Mouse (Mus musculus) midbrain, embryonic 13.5 days (tissue): Measurements from ENCODE around the gene Cdyl2. TPM values are rescaled to one million over a fixed set of nuclear protein-coding genes. Genes with fewer than 3 reads are reported as not detected.

Source experiments
- ATAC-seq: fragments of 200-750 bp; cut with Nextera tagmentation; 2 replicates; pipeline ENCODE4 v1.8.0; 2017; ENCODE audit warnings: mild to moderate bottlenecking, moderate TSS enrichment, moderate library complexity
- H3K27ac ChIP-seq: fragments of 300-500 bp; sonication (generic); 2 replicates; pipeline ENCODE4 v1.5.1; 2015; ENCODE audit warnings: inconsistent platforms, mild to moderate bottlenecking, moderate library complexity
- H3K27me3 ChIP-seq: fragments of 300-500 bp; sonication (generic); 2 replicates; pipeline ENCODE4 v1.6.1; 2015; ENCODE audit warnings: mild to moderate bottlenecking, inconsistent platforms
- H3K36me3 ChIP-seq: fragments of 300-500 bp; sonication (generic); 2 replicates; pipeline ENCODE4 v1.6.1; 2015; ENCODE audit warnings: mild to moderate bottlenecking, inconsistent platforms
- H3K4me1 ChIP-seq: fragments of 300-500 bp; sonication (generic); replicated peaks from 2 replicates; pipeline ENCODE4 v1.6.1; 2015; ENCODE audit warnings: inconsistent platforms
- H3K4me2 ChIP-seq: fragments of 300-500 bp; sonication (generic); replicated peaks from 2 replicates; pipeline ENCODE4 v1.6.1; 2015; ENCODE audit warnings: moderate library complexity, mild to moderate bottlenecking, inconsistent platforms
- H3K4me3 ChIP-seq: fragments of 300-500 bp; sonication (generic); replicated peaks from 2 replicates; pipeline ENCODE4 v1.5.1; 2015; ENCODE audit warnings: mild to moderate bottlenecking, inconsistent platforms
- H3K9ac ChIP-seq: fragments of 300-500 bp; sonication (generic); replicated peaks from 2 replicates; pipeline ENCODE4 v1.6.1; 2015; ENCODE audit warnings: mild to moderate bottlenecking, inconsistent platforms
- H3K9me3 ChIP-seq: fragments of 300-500 bp; sonication (generic); 2 replicates; pipeline ENCODE4 v1.6.1; 2016; ENCODE audit warnings: mild to moderate bottlenecking, inconsistent platforms
- WGBS: fragments of 180-500 bp; shearing (Covaris S2); methylation state at CpG from one replicate; pipeline ENCODE4 v1.1.7; 2015; 5-methylcytosine and 5-hydroxymethylcytosine counted together
- polyA plus RNA-seq: library from polyadenylated mRNA; unstranded; fragments of >200 nt; fragmentation: Nextera tagmentation; extraction: Ambion mirVana; gene quantifications from 2 replicates; pipeline ENCODE4 v1.2.1, GENCODE M21; 2015

The Cdyl2 gene
- polyA plus RNA-seq, 1 experiment from 2014 or later: 7.9 TPM

DNA sequence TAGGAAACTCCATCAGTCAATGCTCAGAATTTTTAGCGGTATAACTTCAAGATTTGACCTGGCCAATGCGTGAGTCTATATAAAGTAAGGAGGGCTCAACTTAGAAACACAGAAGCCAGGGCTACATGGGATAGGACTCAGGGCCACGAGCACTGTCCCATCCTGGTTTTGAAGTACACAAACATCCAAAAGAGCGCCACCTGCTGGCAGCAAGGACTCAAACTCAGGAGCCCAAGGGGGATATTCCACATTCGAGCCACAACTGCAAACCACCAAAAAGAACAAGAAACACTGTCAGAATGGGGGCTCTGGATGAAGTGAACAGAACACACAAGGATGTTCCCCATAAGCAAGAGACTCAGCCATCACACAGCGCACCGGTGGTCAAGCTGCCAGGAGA is 63.8 kb downstream of the Cdyl2 start:
- H3K27me3 ChIP-seq: no peaks in the 10 kb centered on the region
- WGBS: 93% methylated on average over 7 of the region's 7 CpGs
- no peaks in the 10 kb centered on the region for H3K36me3 ChIP-seq
- H3K9me3 ChIP-seq: peaks cover 12% of the 10 kb centered on the region; the same call in 1 of the 2 replicates
- no peaks in the 10 kb centered on the region for H3K4me1 ChIP-seq
- no peak for ATAC-seq
- H3K9ac ChIP-seq: no peak overlapping the region
- H3K4me2 ChIP-seq: no peak overlapping the region
- no peak overlapping the region for H3K4me3 ChIP-seq
- no peak overlapping the region for H3K27ac ChIP-seq

DNA sequence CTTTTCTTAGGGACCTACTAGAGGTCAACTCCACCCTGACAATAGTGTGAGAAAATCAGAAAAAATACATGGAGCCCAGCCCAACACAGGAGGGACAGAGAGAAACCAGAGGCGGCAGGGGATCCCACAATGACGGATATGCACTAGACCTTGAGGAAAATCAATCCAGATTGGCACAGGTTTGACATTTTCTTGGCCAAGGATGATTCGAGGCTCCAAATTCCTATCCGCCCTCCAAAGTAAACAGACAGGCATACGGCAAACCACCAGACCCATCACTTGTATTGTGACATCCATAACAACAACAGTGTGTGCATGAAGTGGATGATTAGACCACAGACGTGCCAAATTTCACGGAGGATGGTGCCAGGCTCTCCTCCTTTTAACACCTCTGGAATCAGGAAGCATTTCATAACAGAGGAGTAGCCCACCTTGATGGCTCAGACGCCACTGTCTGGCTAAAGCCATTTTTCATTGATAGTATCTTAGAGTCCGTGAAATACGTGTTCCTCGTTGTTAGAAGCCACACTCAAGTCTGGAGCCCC is 65.9 kb downstream of the Cdyl2 start:
- no peaks in the 10 kb centered on the region for H3K36me3 ChIP-seq
- WGBS: 96% methylated on average over 11 of the region's 11 CpGs
- no peak overlapping the region for H3K9ac ChIP-seq
- no peak for ATAC-seq
- no peaks in the 10 kb centered on the region for H3K27me3 ChIP-seq
- H3K4me3 ChIP-seq: no peak overlapping the region
- no peaks in the 10 kb centered on the region for H3K4me1 ChIP-seq
- no peak overlapping the region for H3K4me2 ChIP-seq
- H3K27ac ChIP-seq: no peak overlapping the region
- peaks cover 12% of the 10 kb centered on the region; the same call in 1 of the 2 replicates for H3K9me3 ChIP-seq

DNA sequence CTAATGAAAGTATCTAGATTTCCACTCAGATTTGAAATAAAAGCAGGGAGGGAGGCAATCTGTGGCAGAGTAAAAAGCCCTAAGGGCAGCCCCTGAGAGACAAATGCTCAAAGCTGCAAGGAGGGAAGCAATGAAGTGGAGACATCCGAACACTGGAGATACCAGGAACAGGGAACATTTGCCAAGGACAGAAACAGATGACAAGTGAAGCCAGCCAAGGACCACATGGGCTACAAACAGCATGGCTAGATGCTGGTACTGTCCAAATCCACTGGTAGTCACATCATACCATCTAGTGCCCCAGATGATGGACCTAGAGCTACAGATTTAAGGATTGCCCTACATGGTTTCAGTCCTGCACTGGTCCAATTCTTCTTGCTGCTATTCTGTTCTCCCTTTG is 71.3 kb downstream of the Cdyl2 start:
- H3K27me3 ChIP-seq: no peaks in the 10 kb centered on the region
- no peaks in the 10 kb centered on the region for H3K4me1 ChIP-seq
- no peaks in the 10 kb centered on the region for H3K36me3 ChIP-seq
- no peak overlapping the region for H3K4me2 ChIP-seq
- WGBS: 93% methylated on average over 1 of the region's 1 CpGs
- no peak overlapping the region for H3K9ac ChIP-seq
- no peak overlapping the region for H3K4me3 ChIP-seq
- no peak overlapping the region for H3K27ac ChIP-seq
- H3K9me3 ChIP-seq: no peaks in the 10 kb centered on the region
- no peak for ATAC-seq

DNA sequence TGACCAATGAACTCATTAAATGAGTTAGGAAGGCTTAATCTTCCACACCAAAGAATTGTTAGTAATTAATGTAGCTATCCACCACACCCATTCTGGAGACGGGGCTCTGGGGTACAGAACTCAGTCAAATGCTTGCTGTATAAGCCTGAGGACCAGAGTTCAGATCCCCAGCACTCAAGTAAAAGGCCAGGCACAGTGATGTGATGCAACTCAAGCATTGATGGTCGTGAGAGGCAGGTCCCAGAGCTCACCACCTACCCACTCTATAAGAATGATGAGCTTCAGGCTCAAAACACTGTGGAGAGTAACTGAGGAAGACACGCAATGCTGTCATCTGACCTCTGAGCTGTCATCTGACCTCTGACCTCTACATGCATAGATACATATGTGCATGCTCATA is 76.0 kb downstream of the Cdyl2 start:
- H3K9ac ChIP-seq: no peak overlapping the region
- no peak for ATAC-seq
- no peaks in the 10 kb centered on the region for H3K9me3 ChIP-seq
- H3K27me3 ChIP-seq: no peaks in the 10 kb centered on the region
- WGBS: 87% methylated on average over 3 of the region's 3 CpGs
- no peak overlapping the region for H3K4me3 ChIP-seq
- no peak overlapping the region for H3K4me2 ChIP-seq
- no peaks in the 10 kb centered on the region for H3K36me3 ChIP-seq
- H3K27ac ChIP-seq: no peak overlapping the region
- H3K4me1 ChIP-seq: peaks cover 5% of the 10 kb centered on the region

DNA sequence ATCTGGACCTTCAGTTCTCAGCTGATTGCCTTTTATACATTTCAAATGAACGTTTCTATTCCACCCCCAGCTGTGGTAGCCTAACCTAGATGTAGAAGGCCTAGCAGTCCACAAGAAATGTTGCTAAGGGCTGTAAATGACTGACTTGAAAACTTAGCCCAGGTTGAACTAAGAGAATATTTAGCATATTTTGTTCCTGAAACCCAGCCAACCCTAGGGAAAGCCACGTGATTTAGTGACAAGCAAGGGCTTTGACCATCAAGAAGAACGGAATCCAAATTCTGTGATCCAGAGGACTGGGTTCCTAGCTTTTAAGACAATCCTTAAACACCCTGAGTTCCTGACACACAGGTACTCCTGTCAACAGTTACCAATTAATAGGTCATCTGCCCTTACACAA is 77.9 kb downstream of the Cdyl2 start:
- Histone ChIP-seq H3K27ac (no peak overlapping the region), H3K9ac (no peak overlapping the region), H3K27me3 (no peaks in the 10 kb centered on the region), H3K9me3 (no peaks in the 10 kb centered on the region), H3K4me2 (no peak overlapping the region), H3K36me3 (no peaks in the 10 kb centered on the region), H3K4me1 (peaks cover 5% of the 10 kb centered on the region), H3K4me3 (no peak overlapping the region)
- 86% methylated on average over 3 of the region's 3 CpGs for WGBS
- ATAC-seq: no peak

DNA sequence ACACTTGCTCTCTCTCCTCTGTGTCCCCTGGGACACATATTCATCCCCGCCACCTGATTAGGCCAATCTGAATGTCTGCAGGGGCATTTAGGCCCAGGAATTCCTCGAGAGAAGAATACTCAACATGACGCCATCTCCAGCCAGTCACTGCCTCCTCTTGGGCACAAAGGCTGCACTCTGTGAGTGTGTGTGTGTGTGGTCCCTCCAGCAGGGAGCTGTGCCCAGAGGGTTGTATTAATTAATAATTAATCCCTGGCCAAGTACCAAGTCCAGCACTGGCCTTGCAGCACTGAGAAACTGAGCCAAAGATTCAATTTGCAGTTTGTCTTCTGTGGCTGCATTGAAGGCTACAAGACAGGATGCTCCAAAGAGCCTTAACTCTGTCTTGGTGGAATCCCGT is 79.8 kb downstream of the Cdyl2 start:
- H3K27ac ChIP-seq: no peak overlapping the region
- 58% methylated on average over 4 of the region's 4 CpGs for WGBS
- no peak overlapping the region for H3K4me3 ChIP-seq
- ATAC-seq: 0 out of 2 replicates have a peak, but pooled peaks have one; percentile 24
- no peaks in the 10 kb centered on the region for H3K9me3 ChIP-seq
- H3K36me3 ChIP-seq: no peaks in the 10 kb centered on the region
- peaks cover 5% of the 10 kb centered on the region for H3K4me1 ChIP-seq
- no peak overlapping the region for H3K9ac ChIP-seq
- H3K27me3 ChIP-seq: no peaks in the 10 kb centered on the region
- H3K4me2 ChIP-seq: no peak overlapping the region

DNA sequence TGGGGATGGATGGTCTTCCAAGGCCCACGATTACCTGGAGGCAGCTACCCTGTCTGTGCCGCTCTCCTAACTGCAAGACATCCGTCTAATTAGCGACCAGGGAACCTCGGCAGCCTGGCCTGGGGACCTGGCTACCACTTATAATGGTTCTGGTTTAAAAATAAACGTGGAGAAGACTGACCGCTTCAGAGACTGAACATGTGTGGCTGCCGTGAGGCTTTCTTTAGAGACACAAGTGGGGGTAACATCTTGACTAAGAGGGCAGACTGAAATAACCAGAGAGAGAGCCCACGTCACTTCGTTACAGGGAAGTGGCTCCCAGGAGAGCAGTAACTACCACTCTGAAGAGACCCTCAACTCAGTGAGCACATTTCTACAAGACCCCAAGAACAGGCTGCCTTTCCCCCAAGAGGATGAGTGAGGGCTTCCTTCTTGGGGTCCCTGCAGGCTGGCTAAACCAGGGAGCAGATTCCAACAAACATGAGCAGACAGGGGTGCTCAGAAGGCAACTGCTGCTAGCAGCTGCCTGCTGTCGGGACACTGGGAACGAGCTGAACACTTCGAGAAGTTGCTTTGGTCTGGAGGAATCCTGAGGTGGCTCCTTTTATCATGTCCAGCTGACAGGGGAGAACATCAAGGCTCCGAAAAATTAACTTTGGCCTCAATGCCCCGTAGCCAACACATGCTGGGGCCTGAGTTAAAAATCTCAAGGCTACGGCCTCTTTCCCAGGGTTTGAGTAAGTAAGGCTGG is 82.6 kb downstream of the Cdyl2 start:
- 82% methylated on average over 16 of the region's 16 CpGs for WGBS
- H3K27ac ChIP-seq: no peak overlapping the region
- no peak overlapping the region for H3K4me3 ChIP-seq
- no peaks in the 10 kb centered on the region for H3K27me3 ChIP-seq
- no peaks in the 10 kb centered on the region for H3K9me3 ChIP-seq
- peaks cover 5% of the 10 kb centered on the region for H3K4me1 ChIP-seq
- no peak for ATAC-seq
- no peak overlapping the region for H3K9ac ChIP-seq
- no peaks in the 10 kb centered on the region for H3K36me3 ChIP-seq
- no peak overlapping the region for H3K4me2 ChIP-seq

DNA sequence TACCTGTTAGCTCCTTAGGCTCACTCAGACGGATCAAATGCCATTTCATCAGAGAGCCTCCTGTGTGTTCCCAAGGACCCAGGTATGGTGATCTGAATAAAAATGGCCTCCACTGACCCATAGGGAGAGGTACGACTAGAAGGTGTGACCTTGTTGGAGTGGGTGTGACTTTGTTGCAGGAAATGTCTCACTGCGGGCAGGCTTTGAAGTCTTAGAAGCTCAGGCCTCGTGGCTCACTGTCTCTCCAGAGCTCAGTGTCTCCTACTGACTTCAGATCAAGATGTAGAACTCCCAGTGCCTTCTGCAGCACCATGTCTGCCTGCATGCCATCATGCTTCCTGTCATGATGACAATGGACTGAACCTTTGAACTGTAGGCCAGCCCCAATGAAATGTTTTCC is 87.4 kb downstream of the Cdyl2 start:
- 87% methylated on average over 4 of the region's 4 CpGs for WGBS
- no peak for ATAC-seq
- no peaks in the 10 kb centered on the region for H3K27me3 ChIP-seq
- H3K4me2 ChIP-seq: no peak overlapping the region
- H3K36me3 ChIP-seq: no peaks in the 10 kb centered on the region
- no peaks in the 10 kb centered on the region for H3K4me1 ChIP-seq
- no peak overlapping the region for H3K27ac ChIP-seq
- H3K9me3 ChIP-seq: no peaks in the 10 kb centered on the region
- no peak overlapping the region for H3K4me3 ChIP-seq
- no peak overlapping the region for H3K9ac ChIP-seq

DNA sequence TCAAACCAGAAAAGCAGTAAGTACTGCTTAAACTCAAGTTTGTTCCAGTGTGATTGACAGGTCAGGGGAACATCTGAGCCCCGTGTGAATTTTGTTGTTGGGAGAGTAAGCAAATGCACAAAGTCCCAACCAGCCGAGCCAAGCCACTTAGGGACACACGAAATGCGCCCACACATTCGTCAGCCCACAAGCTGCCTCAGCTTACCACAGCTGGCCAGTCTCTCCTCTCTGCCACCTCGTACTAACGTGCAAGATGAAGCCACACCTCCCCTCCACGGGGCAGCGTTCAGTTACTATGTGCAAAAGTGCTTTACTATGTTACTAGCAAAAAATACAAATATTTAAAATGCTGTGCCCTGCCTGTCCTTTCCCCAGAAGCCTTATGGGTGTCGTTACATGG is 91.9 kb downstream of the Cdyl2 start:
- no peaks in the 10 kb centered on the region for H3K9me3 ChIP-seq
- no peak overlapping the region for H3K4me2 ChIP-seq
- 89% methylated on average over 10 of the region's 10 CpGs for WGBS
- no peaks in the 10 kb centered on the region for H3K4me1 ChIP-seq
- ATAC-seq: no peak
- no peak overlapping the region for H3K9ac ChIP-seq
- H3K27me3 ChIP-seq: no peaks in the 10 kb centered on the region
- no peak overlapping the region for H3K4me3 ChIP-seq
- H3K27ac ChIP-seq: no peak overlapping the region
- H3K36me3 ChIP-seq: no peaks in the 10 kb centered on the region

DNA sequence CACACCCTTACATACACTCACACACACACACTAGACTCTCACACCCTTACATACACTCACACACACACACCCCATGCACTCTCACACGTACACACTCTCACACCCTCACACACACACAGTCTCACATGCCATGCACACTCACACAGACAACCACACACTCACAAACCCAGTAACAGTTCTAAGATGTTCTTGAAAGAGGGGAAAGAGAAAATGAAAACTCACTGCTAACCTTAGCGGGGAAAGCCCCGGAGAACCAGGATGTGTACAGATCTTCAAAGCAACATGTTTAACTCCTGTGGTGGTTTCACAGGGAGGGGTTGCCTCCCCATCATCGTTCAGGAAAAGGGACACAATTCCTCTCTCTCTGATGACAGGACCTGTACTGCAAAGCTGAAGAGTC is 94.8 kb downstream of the Cdyl2 start:
- Histone ChIP-seq H3K4me2 (no peak overlapping the region), H3K4me3 (no peak overlapping the region), H3K36me3 (no peaks in the 10 kb centered on the region), H3K9me3 (no peaks in the 10 kb centered on the region), H3K27me3 (no peaks in the 10 kb centered on the region), H3K27ac (no peak overlapping the region), H3K9ac (no peak overlapping the region), H3K4me1 (no peaks in the 10 kb centered on the region)
- 80% methylated on average over 4 of the region's 4 CpGs for WGBS
- ATAC-seq: no peak

DNA sequence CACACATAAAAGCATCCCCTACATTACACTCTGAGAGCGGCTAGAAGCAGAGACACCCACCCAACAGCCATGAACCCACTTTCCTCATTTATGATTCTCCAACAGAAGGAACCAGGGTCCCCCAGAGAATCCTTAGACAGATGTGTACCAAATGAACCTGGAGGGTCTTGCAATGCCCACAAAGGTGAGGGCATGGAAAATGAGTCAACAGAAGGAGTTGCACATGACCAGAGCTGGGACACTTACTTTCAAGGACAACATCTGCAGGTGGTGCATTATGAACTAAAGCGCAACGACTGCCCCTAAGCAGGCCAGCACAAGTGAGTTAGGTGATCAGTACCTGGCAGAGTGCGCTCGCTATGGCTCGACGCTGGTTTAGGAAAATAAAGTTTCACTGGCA is 95.6 kb downstream of the Cdyl2 start:
- Histone ChIP-seq H3K27ac (no peak overlapping the region), H3K4me2 (no peak overlapping the region), H3K9me3 (no peaks in the 10 kb centered on the region), H3K4me1 (no peaks in the 10 kb centered on the region), H3K36me3 (no peaks in the 10 kb centered on the region), H3K27me3 (no peaks in the 10 kb centered on the region), H3K9ac (no peak overlapping the region), H3K4me3 (no peak overlapping the region)
- no peak for ATAC-seq
- 96% methylated on average over 7 of the region's 7 CpGs for WGBS

DNA sequence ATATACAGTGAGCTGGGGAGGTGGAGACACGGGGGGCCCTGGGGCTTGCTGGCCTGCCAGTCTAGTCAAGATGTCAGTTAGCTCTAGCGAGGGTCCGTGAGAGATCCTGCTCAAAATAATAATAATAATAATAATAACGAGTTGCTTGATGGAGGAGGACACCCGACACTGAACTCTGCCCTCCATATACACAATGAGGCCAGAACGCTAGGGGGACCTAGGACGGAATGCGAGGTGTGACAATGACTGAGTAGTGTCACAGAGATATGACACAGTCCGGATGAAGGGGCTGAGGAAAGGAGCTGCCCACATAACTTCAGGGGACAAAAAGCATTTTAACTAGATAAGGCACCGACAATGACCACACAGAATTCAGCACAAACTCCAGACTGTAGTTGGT is 96.4 kb downstream of the Cdyl2 start:
- Histone ChIP-seq H3K36me3 (no peaks in the 10 kb centered on the region), H3K9me3 (no peaks in the 10 kb centered on the region), H3K4me2 (no peak overlapping the region), H3K4me1 (no peaks in the 10 kb centered on the region), H3K27me3 (no peaks in the 10 kb centered on the region), H3K27ac (no peak overlapping the region), H3K9ac (no peak overlapping the region), H3K4me3 (no peak overlapping the region)
- ATAC-seq: no peak
- WGBS: 90% methylated on average over 10 of the region's 10 CpGs

DNA sequence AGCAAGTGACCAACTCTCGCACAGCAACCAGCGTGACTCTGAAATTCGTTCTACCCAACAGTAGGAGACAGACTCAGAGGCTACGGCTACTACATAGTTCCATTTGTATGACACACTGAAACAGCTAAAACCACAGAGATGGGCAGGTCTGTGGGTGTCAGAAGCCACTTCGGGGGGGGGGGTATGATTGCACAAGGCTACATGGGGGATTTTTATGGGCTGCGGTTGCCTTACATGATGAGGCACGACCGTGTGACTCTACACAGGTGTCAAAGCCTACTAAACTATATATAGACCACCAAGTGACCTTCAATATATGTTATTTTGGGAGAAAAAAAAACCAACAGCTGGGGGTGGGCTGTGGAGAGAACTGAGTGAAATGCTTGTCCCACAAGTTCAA is 96.8 kb downstream of the Cdyl2 start:
- H3K27me3 ChIP-seq: no peaks in the 10 kb centered on the region
- no peak overlapping the region for H3K4me2 ChIP-seq
- no peaks in the 10 kb centered on the region for H3K36me3 ChIP-seq
- H3K9me3 ChIP-seq: no peaks in the 10 kb centered on the region
- no peak overlapping the region for H3K4me3 ChIP-seq
- 95% methylated on average over 8 of the region's 8 CpGs for WGBS
- no peak for ATAC-seq
- H3K27ac ChIP-seq: no peak overlapping the region
- H3K4me1 ChIP-seq: no peaks in the 10 kb centered on the region
- no peak overlapping the region for H3K9ac ChIP-seq
